ENCODE assay signal across 20 mouse cellular contexts in the genomic region with DNA sequence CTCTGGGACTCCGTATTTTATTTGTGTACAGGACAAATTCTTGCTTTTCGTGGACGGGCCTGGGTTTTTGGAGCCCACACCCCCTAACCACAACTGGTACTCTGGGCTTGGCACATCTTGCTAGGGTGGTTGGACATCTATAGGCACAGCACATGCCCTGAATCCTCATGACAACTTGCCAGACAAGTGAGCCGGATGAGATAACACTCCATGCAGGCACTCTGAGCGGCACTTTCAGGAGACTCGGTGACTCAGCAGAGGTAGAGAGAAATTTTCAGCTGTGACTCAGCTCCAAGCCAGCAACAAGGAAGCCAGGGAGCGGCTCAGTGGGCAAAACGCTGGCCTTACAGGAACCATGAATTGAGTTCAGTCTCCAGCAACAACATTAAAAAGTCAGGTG. TPM values are rescaled to one million over a fixed set of nuclear protein-coding genes. Genes with fewer than 3 reads are reported as not detected.
DNase-seq lines count a peak whose midpoint lies in the region; ATAC-seq lines count a peak whose summit lies in the region.
"Had no signal": no experiment of that assay in that cellular context is flagged by ENCODE, and none has a peak within 500 bp of the region (broad histone marks: within the 10 kb centered on the region; RNA-seq: fewer than 3 reads in every experiment).

No protein-coding gene starts in this region.

- no peaks in the 10 kb centered on the region for H3K9me3 ChIP-seq in megakaryocyte, embryonic 14.5 days
- H3K9me3 ChIP-seq: embryonic facial prominence, embryonic 10.5 days; heart, embryonic 15.5 days had no signal

- peak; percentile 91 for ATAC-seq in frontal cortex, adult (ENCODE audit: low TSS enrichment)
- no peak for ATAC-seq in megakaryocyte, adult 5-6 weeks (ENCODE audit: poor library complexity, severe bottlenecking)
- ATAC-seq in megakaryocyte-erythroid progenitor cell, adult 5-6 weeks (replicated peaks; ENCODE audit: low FRiP score, low TSS enrichment, poor library complexity, severe bottlenecking) = peak; percentile 90
- ATAC-seq: forebrain, embryonic 14.5 days had no signal

- no peak for DNase-seq in frontal cortex, postnatal 10 days (ENCODE audit: low spot score in 2 of 2)
- DNase-seq in c-Kit-positive CD71-positive TER-119-positive erythroid progenitor cells, embryonic 14.5 days (ENCODE audit: low spot score) = peak; percentile 6
- no peak for DNase-seq in spleen, adult 18-20 months
- DNase-seq in yolk sac, embryonic 10.5 days (ENCODE audit: low spot score) = no peak
- DNase-seq: B cell, adult 2 months; cerebellum, adult 9-11 months; gastrocnemius, postnatal 10 days; layer of hippocampus, adult 9-11 months; lung, postnatal 36 days had no signal

- peak overlapping the region; percentile 70 for H3K4me3 ChIP-seq in megakaryocyte, embryonic 14.5 days (replicated peaks)
- H3K4me3 ChIP-seq: embryonic facial prominence, embryonic 10.5 days; heart, embryonic 15.5 days had no signal

- H3K36me3 ChIP-seq in megakaryocyte, embryonic 14.5 days (replicated peaks; ENCODE audit: low read length) = no peaks in the 10 kb centered on the region
- H3K36me3 ChIP-seq: embryonic facial prominence, embryonic 10.5 days; heart, embryonic 15.5 days had no signal

- H3K4me1 ChIP-seq in megakaryocyte, embryonic 14.5 days = peaks cover 55% of the 10 kb centered on the region

- H3K27me3 ChIP-seq in megakaryocyte, embryonic 14.5 days (replicated peaks) = peaks cover 29% of the 10 kb centered on the region
- H3K27me3 ChIP-seq: heart, embryonic 15.5 days had no signal

RNA-seq across cellular contexts. Expression of gene Actrt2, which starts 31.6 kb away (rescaled TPM):
- polyA plus RNA-seq in megakaryocyte, embryonic 14.5 days (2012; ENCODE audit: insufficient read depth, low replicate concordance) = not detected in 2 replicates
- total RNA-seq in megakaryocyte, adult 5-6 weeks (2015) = not detected in 2 replicates
- not detected in 2 replicates for total RNA-seq in megakaryocyte, adult 5-6 weeks (2017)
- not detected in 2 replicates for total RNA-seq in megakaryocyte-erythroid progenitor cell, adult 5-6 weeks (2014; fragmentation: Nextera tagmentation)
- total RNA-seq in megakaryocyte-erythroid progenitor cell, adult 5-6 weeks (2017) = not detected in 2 replicates
- total RNA-seq: gastrocnemius, postnatal 10 days; liver, adult 2 months had no signal
- polyA plus RNA-seq: embryonic facial prominence, embryonic 10.5 days; forebrain, embryonic 14.5 days; heart, embryonic 15.5 days; intestine, embryonic 14.5 days; kidney, postnatal 0 days; liver, adult 2 months; neural tube, embryonic 14.5 days had no signal
